Mouse (Mus musculus) layer of hippocampus, adult 9-10 months (tissue): ENCODE measurements at regions not wholly inside any gene's neighbourhood (a gene's known extent, or its start where the extent isn't known, plus 50 kb on each side); places are given as distances from the start of the nearest gene placed in this dataset.
"Not testable (repeated sequence)": the region's sequence is repeated elsewhere in the genome, so short reads cannot be mapped to it uniquely, and the experiment has no call there.

Experiments used
- DNase-seq: peaks from one replicate; pipeline ENCODE4 v3.0.0; 2022; ENCODE audit warnings: low spot score

DNA sequence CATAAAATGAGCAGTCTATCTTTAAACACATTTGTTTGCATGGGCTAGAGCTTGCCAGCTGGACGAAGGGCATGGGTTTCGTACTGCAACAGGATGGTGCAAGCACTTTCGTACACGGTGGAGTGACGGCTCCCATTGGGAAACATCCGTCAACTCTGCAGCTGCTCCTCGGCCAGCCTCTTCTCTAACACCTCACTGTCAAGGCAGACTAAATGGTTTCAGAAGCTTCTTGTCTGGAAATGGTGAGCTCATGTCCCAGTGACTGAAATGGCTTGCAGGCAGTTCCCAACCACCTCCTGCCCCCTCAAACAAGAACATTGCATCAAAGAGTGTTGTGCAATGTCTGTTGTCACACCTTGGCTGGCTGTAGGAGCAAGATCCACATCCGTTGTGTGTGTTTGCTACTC is 163.4 kb downstream of the Trib2 start:
- no peak for DNase-seq

DNA sequence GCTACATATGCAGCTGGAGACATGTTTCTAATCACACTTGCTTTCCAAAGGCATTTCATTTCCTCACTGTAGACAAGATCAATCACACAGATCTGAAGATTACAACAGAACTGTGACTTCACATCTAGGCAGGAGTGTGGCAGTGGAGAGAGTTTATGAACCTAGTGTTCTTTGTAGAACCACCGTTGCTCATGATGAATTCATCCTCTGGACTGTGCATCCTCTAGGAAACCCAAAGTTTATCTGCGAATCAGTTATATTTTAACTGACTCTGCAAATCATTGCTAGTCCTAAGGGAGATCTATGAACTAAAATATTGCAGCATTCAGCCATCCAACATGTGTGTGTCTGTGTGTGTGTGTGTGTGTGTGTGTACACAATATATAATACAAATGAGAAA is 165.4 kb downstream of the Trib2 start:
- no peak for DNase-seq

DNA sequence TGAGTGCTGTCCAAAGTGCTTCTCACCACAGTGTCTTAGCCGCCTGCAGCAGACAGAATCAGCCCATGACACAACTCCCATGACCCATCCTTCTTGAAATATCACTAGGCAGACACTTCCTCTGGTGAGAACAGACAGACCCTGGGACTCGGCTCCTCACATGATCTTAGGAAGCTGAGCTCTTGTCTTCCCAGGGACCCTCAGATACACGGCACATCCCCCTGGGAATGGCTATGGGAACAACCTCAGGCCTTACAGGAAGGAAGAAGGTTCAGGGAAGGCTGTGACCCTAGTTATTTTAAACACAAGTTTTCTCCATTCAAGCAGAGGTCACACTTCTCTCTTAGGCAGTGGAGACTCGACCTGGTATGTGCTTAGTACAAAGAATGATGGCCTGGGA is 166.8 kb downstream of the Trib2 start:
- no peak for DNase-seq

DNA sequence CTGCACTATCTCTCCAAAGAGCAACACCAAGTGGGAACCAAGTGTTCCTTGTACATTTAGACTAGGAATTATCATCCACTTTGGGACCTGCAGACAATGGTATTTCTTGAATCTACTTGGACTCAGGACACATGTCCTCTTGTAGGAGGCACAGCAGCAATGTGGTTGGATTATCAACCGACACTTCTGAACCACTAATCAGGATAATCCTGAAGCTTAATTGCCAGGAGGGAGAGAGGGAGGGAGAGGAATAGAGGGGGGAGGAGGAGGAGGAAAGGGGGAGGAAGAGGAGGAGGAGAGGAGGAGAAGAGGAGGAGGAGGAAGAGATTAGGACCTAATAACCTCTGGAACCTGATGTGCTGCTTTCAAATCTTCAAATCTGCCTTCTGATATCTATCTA is 167.5 kb downstream of the Trib2 start:
- no peak for DNase-seq

DNA sequence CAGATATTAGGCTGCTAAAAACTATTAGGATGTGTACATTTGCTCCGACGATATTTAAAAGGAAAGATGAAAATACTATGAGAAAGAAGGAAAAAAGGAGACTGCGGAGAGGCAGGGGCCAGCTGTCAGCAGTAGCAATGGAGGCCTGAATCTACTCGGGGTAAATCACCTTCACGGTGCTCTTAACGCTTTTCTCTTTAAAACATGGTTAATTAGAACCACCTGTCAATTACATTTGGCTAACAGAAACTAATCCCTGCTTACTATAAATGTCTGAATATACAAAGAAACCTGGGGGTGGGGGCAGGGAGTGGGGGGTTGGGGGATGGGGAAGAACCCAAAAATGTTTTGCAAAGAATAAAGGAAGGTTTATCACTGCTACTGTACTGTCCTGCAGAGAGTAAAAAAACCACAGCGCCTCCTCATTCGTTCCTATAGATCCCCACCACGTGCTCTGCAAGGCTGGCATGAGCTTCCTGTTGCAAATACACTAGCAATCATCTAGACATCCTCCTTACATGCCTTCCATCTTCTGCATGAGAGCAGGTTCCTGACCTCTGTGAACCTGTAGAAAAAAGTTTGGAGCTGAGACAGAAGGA is 172.5 kb downstream of the Trib2 start:
- no peak for DNase-seq

DNA sequence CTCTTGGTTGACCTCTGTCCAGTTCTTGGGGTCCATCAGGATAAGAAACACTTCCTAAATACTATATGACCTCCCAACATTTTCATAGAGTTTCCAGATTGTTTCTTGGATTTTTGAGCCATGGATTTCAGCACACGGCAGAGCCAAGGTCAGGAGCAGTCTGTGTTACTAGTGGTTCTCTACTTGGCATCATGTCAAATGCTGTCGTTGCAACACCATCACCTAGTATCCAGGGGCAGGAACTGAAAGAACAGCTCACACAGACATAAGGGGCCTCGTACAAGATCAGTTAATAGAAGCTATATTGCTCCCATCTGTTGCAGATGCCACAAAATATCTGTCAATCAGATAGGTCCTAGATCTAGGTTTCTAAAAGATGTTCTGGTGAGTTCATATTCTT is 173.1 kb downstream of the Trib2 start:
- no peak for DNase-seq

DNA sequence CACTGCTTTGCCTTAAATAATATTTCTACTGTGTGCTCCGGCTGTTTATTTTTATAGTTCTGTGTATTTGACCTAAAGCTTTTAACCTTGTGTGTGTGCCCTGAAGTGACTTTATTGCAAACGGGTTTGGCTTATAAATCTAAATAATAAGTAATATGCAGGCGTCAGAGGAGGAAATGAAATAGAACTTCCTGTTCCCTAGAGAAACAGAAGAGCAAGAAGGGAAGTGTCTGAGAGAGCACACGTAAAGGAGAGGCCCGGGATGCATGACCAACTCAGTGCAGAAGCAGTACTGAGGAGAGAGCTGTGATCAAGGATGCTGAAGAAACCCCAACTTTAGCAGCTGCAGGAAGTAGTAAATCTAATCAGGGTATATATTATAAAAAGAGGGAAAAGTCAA is 176.4 kb downstream of the Trib2 start:
- DNase-seq: no peak

DNA sequence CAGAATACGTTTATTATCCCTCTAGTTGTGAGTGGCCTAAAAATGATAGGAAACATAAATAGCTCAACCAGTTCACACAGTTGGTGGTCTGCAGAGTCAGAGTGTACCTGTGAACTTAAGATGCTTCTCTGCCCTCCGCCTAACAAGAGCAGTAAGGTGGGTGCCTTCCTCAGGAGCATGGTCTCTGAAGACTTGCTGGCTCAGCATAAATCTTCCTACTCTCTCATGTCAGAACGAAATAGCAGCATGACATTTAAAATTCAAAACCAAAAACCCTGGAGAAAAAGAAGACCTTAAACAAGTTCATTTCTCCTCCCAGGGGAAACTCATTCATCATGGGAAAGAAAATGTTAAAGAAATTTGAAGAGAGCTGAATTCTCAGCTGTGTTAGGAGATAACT is 186.8 kb downstream of the Trib2 start:
- DNase-seq: no peak

DNA sequence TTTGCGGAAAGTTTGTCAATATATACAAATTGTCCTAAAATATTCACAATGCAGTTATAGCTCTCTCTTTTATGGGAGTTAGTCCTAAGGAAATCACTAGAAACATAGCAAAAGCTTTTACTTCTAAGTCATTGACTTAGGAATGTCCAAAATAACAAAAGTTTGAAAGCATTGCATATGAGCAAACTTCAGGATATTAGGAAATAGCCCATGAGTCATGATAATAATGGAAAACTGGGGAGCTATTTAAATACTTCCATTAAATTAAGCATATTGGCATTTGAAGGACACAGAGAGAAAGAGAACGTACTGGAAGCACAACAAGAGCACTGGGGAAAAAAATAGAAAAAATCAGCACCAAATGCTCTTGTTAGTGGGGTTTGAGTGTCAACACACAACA is 197.2 kb downstream of the Trib2 start:
- DNase-seq: no peak

DNA sequence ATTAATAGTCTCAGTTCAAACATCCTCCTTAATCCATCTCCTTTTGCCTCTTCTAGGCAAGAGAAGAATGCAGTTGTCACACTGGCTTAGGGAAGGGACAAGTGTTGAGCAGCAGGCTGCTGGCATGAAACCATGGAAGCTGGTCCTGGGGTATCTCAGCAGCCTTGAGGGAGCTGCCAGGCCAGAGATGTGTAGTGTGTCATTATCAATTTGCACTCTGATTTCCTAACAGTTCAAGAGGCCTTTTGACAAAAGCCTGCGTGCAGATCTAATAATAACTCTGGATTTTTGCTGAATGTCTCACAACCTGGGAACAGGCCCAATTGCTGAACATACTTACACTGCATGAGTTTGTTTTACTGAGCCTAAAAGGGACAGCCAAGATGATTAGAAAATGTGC is 199.4 kb downstream of the Trib2 start:
- no peak for DNase-seq

DNA sequence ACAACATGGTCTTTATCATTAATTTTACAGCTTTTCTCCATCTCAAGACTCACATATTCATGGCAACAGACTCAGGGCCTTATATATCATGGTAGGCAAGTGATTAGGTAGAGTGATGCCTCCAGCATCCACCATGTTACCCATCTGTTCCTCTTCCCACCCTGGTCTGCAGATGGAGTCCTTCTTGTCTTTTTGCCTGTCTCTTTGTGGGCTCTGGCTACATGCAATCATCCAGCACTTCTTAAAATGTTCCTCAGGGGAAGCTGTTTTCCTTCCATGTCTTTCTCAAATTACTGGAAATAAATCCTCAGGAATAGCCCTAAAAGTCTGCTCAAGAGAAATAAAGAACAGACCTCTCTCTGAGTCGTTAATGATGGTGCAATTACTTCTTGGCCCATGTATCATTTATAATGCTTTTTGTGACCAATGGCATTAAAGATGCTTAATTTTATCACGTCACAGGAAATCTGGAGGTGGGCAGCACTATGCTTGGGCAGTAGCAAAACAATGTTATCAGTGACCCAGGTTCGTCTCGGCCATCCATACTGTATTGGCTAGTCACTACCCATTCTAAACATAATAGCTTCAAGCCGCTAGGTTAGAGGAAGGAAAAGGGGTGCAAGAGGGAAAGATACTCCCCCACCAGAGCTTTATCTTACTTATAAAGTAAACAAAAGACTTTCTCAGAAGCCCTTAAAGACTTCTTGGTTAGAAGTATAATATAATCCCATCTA is 204.7 kb downstream of the Trib2 start:
- no peak for DNase-seq

DNA sequence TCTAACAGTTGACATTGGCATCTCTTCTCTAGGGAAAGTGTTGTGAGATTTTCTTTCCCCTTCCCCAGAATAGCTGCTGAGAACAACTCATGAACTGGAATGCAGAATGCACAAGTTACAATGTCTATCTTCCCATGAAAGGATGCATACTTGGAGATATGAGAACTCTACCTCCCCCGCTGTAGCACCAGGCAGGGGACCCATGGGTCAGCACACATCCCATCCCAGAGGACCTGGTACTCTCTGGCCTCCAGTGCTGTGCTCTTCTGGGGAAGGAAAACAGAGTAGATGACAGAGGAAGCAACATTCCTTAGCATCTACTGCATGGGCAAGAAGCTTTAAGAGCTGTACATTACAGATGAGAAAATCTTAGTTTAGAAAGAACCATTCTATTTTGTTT is 209.6 kb downstream of the Trib2 start:
- DNase-seq: no peak

DNA sequence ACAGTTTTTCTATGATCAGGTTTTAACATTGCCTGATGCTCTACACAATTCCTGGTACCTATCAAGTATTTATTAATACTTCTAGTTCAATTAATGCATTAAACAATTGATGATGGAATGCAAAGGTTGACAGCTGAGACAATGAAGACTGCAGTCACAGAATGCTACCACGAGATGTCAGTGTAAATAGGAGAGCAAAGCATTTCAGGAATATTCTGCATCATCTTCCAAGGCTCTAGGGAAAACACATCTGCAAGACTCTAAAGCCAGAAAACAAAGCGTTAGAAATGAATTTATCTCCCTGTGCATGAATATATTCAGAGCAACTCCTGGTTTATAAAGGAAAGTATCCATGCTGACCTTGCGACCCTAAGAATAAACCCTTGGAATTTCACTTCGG is 210.6 kb downstream of the Trib2 start:
- DNase-seq: peak; percentile 39

DNA sequence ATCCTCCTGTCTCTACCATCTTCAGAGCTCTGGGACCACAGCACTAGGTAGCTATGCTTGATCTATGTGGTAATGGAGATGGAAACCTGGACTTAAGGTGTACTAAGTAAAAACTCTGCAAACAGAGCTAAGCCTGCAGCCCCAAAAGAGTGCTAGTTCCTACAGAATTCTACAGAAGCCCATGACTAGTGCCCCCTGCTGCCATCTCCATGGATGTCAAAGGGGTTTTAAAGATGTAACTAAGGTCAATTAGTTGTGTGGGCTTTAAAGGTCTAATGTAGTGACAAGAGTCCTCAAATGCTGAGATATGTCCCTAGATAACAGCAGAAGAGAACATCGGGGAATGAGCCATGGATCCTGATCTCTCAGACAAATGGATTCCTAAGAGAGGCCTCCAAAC is 212.1 kb downstream of the Trib2 start:
- DNase-seq: no peak

DNA sequence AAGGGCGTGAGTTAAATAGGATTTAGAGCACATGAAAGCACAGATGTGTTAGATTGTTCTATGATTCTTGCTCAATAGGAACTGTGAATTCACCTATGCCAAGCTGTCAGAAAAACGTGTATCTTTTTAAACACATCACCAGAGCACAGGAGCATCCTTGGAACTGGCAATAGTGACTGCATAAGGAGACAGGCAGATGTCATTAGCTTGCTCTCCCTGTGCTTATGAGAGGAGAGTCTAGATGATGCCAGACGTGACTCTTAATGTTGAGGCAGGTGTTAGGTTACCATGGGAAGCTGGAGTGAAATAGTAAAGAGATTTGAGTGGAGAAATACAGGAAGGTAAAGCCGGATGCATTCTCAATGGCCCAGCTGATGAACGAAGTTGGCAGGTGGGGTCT is 212.8 kb downstream of the Trib2 start:
- no peak for DNase-seq

DNA sequence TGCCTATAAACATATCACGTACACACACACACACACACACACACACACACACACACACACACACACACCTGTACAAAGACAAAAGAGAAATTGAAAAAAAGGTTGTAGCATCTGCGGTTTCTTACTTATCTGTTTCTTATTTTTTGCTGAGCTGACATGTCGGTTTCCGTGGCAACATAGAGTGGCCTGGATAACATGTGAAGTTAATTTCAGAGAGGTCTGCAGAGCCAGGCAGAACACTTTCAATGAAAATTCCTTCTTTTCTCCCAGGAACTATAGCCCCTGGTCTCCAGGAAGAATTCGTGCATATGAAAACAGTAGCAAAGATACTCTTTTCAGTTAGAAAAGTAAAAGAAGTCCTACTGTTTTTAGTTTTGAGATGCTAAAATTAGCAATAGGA is 213.4 kb downstream of the Trib2 start:
- DNase-seq: no peak

DNA sequence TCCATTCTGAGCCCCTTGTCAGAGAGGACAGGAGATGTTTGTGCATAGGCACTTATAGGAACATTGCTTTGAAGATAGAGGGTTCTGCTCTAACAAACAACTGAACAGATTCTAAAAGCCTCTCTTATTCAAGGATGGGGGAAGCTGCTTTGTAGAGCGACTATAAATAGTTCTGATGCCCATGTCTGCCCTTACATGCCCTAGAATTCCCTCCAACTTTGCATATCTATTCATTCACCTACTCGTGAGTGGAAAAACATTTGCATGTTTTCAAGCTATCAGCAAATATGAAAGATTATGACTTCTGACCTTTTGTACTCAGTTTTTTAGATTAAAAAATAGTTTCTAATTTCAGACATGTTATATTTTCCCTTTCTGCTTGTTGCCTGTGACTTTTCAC is 222.0 kb downstream of the Trib2 start:
- DNase-seq: no peak

DNA sequence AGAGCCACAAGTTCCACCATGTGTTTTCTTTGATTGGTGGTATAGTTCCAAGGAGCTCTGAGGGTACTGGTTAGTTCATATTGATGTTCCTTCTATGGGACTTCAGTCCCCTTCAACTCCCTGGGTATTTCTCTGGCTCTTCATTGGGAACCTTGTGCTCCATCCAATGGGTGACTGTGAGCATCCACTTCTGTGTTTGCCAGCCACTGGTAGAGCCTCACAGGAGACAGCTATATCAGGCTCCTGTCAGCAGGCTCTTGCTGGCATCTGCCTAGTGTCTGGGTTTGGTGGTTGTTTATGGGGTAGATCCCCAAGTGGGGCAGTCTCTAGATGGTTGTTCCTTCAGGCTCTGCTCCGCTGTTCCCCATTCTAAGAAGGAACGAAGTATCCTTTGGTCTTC is 228.9 kb downstream of the Trib2 start:
- not testable (repeated sequence) for DNase-seq

DNA sequence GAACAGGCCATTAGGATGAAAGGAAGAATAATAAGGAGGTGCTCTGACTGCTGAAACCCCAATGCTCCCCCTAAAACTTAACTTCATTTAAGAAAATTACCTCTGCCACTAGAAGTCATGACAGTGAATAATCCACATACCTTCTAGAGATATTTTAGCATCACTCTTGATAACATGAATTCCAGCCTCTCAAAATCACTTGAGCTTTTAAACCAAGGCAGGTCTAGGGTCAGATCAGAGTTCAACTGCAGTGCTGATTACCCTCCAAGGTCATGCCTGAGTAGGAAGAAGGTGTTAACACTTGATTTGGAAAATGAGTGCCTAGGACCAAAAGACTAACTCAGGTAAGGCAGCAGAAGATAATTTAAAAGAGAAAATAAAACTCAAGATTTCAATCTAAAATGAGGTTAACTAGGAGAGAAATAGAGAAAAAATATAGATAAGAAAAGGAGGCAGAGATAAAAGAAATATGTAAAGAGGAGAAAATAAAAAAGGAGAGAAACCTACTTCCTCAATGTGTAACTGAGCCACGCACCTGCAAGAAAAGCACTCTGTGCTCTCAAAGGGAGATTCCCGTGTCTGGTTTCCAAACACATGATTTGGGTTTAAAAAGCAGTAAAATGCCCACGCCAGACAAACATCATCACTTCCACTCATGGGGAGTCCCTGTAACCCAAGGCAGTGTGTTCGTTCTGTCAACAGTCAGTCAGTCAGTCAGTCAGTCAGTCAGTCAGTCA is 229.8 kb downstream of the Trib2 start:
- no peak for DNase-seq

DNA sequence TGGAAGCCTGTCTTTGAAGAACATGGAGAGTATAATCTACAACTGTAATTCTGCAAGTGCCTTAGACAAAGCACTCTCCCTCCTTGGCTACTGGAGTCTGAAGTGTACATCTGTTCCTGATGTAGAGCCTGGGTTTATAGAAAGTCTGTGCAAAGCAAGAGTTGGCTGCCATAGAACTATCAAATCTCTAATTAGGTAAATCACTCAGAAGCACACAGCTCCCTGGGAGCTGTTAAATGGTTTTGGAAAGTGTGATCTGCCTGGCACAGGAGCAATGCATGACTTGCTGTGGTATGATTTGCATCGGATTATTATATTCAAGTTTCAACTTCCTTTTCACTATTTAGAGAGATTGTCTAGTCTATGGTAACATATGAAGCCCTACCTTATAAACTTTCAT is 230.9 kb downstream of the Trib2 start:
- no peak for DNase-seq

DNA sequence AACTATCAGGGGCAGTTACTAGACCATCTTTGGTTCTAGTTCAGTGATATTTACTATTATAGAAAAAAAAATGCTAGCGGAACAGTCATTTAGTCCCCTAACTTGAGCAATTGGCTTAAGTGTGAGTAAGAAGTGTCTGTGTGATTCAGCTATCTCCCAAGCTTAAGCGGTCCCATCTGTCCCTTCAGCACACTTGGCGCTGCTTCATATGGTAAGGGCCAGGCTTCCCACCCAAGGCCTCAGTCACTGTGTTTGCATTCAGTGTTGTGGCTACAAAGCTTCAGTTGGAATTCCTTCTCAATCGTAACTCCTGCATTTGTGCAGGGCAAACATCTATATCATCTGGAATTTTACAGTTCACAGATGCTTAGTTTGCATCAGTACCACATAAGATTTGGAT is 232.0 kb downstream of the Trib2 start:
- no peak for DNase-seq

DNA sequence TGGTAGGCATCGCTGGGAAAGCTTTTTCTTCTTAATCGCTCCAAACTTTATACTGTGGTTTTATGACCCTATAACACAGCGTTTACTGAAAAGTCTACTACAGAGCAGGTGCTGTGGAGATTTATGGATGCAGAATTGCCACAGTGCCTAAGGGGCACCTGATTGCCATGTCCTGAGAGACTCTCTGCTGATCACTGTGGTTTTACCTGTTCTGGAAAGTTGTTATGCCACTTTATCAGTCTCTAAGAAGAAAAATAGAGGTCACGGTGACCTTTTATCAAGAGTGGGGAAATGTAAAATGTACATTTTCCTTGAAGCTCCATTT is 250.0 kb downstream of the Trib2 start:
- no peak for DNase-seq

DNA sequence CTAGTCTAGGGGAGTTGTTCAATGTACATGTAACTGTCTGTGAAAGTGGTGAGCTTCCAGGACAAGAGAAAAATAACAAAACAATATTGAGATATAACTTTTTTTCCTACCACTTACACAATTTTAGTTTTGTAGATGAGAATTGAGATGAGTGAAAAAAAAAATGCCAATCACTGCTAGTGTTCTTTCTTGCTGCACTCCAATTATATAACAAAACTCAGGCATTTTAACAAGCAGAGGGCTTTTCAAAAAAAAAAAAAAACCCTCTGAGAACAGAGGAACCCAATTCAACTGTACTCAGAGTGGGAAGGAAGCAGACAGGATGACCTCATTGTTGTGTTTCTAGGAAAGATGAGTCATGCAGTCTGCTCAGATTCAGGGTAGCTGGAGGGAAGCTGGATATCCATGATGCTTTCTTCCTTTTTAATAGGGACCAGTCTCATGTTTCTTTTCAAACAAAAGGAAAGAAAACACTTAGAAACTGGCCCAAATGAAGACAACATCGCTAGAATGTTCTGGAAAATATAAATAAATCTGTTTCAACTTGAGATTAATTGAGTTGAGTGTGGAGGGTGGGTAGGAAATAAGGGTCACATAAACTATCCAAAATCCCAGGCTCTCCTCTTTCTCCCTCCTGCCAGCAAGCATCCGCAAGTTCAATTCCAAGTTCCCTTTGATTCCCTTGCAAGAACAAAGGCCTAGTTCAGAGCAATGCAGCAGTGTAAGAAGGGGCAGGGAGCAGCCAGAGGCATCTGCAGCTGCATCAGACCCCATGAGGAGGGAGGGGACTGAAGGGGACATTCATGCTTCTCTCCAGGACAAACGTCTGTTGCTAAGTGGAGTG is 250.6 kb downstream of the Trib2 start:
- DNase-seq: no peak
